Mouse (Mus musculus) MEL-GATA-1-ER (cell line): ENCODE measurements around the gene Pold2.
A peak's percentile ranks its signal among the peaks of the same experiment; 100 is the strongest.

Experiments
- DNase-seq: peaks from one replicate; pipeline ENCODE4 v3.0.0-alpha.2; 2012; ENCODE audit warnings: low read depth; ENCODE audit errors: extremely low read depth

Gene Pold2

DNA sequence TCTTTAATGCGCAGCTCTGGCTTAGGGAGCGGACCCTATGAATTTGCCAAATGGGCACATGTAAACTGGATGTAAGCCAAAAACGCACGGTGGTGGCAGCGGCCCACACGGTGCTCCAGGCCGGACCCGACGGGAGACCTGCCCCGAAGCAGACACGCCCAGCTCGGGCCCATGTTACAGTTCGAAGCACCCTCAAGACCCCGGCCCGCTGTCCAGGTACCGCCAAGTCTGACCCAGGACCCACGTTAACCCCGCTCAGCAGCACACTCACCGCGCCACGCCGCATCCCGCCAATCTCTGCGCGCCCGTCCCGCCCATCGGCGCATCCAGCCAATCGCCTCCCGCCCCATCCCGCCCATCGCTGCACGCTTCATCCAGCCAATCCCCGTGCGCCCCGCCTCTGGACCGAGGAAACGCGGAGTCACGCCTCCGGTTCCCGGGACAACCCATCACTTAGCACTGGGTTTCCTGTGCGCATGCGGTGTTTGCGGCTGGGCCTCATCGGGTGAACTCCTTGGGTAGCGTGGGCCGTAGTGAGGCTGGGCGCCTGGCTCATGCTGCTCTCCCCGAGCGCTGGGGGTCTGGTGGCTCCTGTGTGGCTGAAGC, at the start of gene Pold2:
Pold2 (minus strand) TSS at position 372 of the 606 bp plus-strand sequence.
- peak; percentile 95 for DNase-seq

DNA sequence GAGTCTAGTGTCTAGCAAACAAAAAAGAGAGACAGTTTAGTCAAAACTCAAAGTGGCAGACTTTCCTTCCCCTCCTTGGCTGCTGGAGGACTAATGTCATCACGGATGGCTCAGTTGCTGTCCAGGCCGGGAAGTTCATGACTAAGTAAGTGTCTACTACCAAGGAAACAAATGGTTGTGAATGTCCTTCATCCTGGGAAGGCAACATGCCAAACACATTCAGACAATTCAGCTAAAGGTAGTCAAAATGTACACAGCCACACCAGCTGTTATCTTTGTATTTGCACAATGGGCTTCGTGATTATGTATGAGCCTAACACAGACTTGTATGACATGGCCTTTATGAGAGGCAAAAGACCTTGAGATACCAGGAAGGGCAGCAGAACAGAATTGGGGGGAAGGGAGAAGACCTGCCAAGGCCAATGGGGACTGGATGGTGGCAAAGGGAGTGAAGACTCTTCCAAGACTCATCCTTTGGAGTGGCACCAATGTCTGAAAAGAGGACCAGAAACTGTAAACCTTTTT, 48.7 kb upstream of the Pold2 start:
- no peak for DNase-seq

DNA sequence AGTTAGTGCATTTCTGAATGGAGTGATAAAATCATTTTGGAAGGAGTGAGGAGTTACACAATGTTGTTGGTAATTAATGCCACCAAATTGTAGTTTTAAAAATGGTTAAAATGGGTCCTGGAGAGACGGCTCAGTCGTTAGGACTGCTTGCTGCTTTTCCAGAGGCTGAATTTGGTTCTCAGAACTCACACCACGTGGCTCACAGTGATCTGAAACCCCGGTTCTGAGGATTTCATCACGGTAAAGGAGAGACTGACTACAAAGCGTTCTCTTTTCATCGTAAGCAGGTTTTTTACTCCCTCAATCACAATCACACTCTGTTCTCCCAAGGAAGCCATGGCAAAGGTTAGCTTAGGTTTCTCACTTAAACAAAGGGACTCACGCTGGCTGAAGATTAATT, 46.6 kb upstream of the Pold2 start:
- DNase-seq, result no peak

DNA sequence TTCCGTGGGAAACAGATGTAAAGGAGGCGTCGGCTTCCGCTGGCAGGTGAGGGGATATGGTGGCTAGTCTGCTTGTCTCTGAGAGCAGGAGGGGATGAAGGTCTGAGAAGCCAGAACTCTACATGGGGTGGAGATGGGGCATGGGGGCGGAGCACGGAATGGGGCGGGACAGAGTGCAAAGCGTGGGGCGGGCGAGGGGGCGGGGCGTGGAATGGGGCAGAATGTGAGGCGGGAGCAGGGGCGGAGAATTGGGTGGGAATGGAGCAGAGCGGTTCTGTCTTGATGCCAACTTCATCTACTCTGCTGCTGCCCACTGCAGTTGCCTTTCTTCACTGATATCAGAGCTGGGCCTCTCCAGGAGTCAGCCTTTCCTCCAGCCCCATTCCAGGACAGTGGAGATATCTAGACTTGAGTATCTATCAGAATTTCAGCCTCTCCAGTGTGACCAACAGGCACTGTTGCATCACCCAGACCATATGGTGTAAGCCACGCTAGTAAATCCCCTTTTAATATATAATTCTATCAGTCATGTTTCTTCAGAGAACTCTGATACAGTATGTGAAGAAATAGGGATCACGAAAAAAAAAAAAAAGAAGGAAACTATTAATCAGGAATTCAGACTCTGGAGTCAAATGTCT, 42.4 kb upstream of the Pold2 start:
- DNase-seq, result no peak

DNA sequence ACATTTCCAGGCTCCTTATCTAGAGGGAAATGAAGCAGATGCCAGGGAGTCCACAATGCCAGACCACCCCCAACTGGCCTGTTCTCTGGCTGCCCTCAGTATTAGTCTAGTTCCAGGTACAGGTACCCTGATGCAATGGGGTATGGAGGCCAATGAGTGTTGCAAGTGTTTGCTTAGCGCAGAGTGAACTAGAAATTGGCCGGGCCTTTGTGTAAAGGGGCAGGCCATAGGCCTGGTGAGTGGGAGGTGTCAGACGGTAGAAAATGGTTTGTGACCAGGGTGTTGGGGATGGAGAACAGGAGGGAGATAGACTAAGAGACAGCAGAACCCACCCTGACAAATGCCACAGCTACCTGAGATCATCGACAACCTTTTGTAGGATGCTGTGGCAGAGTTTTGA, 41.5 kb upstream of the Pold2 start:
- DNase-seq, result no peak

DNA sequence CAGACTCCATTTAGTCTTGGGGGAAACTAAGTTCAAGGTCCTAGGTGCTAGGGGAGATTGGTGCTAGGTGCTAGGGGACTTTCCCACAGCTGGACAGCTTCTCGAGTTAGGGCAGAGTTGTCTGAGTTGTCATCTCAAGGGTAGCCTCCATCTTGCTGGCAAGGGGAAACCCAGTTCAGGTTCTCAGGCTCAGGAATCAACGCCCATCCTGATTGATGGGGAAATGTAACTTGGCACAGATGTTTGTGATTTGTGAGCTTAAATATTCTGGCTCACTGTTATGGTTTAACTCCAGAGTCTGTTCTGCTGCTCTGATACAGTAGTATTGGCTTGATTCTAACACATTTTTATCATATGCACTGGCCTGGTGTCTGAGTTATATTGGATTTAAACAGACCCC, 40.0 kb upstream of the Pold2 start:
- no peak for DNase-seq

DNA sequence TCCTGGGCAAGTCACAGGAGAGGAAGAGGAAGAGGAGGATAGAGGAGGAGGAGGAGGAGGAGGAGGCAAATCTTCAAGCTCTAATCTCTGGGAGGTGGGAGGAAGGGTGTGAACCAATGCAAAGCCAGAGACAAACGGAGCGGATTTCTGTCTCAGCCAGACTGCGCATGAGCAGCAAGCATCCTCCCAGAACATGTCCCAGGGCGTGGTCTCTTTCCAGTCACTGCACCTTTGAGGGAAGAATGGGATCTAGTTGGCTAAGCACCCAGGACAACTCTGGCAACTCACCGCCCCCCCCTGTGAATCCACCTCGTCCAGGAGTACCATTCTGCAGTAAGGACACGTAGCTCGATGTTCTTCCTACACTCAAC, 38.1 kb upstream of the Pold2 start:
- no peak for DNase-seq

DNA sequence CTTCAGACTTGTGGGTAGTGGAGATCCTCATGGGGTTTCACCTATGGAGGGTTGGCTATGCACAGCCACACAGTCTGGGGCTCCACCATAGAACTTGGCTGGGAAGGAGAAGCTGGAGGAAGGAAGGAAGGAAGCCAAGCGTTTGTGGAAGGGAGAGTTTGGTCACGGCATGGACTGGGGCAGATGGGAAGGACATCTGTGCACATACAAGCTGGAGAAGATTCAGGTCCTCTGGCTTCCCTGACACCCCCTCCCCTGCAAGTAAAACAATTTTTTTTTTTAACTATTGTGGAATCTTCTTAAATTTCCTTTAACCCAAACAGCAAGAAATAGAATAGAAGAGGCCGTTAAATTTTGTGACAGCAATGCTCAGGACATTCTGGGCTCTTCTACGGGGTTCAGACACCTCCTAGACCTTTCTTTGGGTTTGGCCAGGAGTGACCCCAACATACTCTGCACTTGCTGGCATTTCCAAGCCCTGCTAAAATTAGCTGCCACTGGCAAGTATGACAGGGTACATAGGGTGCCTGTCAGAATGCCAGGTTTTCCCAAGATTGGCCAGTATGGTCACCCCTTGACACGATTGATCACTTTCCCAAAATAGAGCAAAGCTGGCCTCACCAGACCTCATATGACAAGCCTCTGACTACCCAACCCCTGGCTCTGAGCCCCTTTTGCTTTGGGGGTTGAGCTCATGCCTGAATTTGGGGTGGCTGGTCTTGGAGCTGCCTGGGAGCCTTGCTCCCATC, 37.5 kb upstream of the Pold2 start:
- no peak for DNase-seq

DNA sequence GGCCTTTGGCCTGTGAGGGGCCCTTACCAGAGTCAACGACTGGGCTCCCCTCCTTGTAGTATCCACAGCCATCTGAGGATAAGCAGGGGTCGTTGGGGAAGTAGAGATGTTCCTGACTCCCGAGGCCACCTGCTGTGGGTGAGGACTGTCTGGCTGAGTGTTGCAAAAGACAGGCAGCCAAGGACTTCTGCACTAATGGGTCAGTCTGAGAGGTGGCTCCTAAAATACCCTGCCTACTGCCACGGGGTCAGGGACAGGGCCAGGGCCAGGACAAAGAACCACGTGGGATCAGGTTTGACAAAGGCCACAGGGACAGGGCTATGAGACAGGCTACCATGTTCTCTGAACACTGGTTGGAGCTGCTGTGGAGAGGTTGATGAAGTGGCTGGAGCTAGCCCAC, 36.8 kb upstream of the Pold2 start:
- DNase-seq, result no peak

DNA sequence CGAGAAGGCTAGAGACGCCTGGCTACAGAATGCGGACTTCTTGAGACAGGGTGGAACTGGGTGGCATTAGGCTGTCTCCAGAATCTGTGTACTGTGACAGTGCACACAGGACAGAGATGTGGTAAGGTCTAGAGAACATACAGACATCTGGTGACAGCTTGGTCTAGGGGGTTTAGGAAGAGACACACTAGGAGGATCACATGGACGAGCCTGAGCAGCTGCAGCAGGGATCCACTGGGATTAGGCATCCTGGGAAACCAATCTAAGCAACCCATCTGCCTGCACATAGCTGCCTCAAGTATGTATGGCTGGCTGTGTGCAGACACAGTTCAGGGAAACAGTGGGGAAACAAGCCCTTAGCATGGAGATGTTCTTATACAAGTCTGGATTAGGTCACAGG, 35.8 kb upstream of the Pold2 start:
- DNase-seq, result no peak

DNA sequence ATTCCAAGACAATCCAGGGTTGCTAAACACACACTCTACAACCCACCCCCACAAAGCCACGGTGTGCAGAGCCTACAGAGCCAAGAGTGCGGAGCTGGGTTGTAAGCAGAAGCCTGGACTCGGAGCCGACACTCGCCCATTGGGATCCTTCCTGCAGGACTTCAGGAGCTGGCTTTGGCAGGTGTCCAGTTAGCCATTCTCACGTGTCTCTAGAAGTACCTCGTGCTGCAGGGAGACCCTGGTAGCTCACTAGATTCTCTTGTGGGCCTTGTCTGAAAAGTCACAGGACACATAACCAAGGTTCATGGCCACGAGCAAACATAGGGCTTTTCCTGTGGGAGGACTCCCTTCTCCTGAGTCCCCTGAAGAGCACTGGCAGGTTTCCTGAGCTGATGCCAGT, 35.2 kb upstream of the Pold2 start:
- no peak for DNase-seq

DNA sequence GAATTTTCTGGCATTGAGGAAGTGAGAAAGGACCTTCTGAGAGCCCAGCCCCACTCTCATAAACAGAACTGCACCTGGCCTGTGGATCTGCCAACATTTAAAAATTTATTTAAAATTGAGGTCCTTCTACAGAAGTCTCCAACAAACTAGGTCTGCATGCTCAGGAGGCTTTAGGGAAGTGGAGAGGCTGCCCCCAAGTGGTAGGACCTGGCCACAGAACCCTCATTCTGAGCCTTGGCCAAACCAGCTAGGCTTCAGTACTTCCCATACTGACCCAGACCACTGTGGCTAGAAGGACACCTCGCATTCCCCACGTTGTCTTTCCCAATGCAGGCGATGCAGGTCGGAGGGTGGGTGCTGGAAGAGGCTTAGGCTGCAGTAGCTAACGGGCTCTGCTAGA, 34.5 kb upstream of the Pold2 start:
- peak; percentile 26 for DNase-seq

DNA sequence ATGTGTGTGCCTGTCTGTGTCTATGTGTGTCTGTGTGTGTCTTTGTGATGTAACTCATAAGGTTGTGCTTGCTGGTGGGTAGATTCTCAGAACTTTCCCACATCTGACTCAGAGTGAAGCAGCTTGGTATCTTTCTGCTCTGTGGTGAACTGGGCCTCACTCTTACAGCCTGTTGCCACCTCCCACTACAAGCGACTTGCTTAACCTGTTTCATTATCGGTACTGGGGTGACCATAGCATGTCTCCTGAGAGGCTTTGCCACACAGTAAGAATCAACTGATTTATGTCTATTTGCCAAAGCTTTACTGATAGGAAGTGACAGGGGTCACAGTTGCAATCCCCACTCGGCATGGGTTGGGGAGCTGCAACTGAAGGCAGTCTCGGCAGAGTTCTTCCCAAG, 30.6 kb upstream of the Pold2 start:
- no peak for DNase-seq

DNA sequence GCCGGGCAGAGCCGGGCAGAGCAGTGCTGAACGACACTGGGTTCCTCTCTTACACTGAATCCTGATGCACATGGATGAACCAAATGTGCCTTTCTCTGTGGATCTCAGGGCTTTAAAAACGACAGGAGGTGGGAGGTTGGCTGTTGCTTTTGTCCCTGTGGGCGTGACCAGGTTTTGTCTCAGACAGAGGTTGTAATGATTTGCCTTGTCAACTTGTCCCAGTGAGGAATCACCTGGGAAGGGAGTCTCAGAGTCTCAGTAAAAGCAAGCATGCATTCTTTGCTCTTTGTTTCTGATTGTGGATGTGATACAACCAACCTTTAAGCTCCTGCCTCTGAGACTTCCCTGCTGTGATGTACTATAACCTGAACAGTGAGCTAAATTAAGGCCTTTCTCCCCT, 29.0 kb upstream of the Pold2 start:
- no peak for DNase-seq

DNA sequence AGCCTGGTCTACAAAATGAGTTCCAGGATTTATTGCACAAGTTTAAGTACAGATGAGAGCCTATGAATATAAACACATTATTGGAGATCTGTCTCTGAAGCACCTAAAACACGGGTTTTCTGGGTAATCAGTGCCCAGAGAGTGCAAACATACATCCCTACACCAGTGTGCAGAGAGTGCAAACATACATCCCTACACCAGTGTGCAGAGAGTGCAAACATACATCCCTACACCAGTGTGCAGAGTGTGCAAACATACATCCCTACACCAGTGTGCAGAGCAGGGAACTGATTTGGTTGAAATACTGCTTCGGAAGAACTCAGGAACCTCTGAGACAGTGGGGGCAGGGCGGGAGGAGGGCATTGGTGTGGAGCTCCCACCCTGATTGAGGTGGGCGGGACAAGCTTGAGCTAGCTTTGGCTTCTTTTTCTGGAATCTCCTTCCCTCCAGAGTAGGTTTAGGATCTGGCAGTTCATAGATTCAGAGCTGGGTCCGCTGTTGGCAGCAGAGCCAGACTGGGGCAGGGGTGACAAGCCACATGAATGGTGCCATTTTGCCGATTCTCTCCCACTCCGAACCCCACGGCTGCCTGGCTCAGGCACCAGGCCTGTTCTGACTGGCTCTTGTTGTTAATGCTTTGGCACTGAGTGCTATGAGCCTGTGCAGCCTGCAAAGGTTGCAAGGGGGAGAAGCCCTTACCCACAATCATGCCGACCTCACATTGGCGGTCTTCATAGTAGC, 27.9 kb upstream of the Pold2 start:
- no peak for DNase-seq

DNA sequence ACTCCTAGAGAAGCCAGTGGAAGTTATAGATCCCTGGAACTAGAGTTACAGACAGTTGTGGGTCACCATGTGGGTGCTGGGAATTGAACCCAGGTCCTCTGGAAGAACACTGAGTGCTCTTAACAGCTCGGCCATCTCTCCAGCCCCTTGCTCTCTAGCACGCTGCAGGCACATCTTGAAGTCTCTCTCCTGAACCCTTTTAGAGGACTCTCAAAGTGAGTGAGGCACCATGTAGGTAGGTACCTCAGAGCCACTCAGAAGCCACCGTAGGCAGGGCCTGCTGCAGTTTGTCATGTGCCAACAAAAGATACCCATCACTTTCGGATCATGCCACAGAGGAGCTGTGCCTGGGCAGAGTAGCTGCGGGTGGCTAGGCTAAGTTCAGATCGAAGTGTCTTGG, 26.8 kb upstream of the Pold2 start:
- no peak for DNase-seq

DNA sequence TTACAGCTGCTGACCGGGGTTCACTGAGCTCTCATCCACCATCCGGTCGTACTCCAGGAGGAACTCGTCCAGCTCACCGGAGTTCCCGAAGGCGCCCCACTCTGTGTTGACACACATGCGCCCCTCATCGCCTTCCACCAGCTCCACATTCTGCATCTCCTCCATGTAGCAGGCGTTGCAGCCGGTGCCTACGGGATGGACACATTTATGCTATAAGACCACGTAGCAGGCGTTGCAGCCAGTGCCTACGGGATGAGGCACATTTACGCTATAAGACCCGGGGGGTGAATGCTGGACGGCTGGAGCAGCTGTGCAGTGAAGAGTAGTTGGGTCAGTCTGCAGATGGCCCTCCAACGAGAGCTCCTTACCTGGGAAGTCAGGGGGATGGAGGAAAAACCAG, 26.3 kb upstream of the Pold2 start:
- no peak for DNase-seq

DNA sequence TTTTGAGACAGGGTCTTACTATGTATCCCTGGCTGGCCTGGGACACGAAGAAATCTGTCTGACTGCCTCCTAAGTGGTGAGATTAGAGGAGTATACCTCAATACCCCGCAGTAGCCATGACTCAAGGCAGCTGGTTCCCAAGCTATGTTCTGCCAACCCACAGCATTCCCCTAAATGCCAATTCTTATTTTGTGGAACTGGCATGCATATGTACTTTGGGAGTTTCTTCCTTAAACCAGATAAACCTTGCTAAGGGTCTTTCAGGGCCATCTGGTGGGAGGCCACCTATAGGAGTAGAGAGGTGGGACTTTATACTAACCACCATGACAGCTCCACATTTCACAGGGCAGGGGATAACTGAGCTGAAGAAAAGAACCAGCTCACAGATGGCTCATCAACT, 25.8 kb upstream of the Pold2 start:
- no peak for DNase-seq

DNA sequence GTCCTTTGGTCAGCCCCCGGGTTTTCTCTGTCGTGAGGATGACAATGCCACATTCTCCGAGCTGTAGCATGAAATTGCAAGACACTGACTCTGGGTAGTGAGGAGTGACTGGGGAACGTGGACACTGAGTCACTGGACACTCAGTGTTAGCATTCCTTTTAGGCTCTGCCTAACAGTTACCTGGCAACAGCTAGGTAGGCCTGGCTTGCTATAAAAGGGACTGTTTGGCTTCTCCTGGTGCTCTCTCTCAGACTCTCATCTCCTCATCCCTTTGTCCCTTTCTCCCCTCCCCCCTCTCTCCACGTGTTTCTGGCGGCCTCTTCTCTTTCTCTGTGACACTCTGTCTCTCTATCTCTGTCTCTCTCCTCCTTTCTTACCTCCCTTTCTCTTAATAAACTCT, 24.3 kb upstream of the Pold2 start:
- DNase-seq, result no peak

DNA sequence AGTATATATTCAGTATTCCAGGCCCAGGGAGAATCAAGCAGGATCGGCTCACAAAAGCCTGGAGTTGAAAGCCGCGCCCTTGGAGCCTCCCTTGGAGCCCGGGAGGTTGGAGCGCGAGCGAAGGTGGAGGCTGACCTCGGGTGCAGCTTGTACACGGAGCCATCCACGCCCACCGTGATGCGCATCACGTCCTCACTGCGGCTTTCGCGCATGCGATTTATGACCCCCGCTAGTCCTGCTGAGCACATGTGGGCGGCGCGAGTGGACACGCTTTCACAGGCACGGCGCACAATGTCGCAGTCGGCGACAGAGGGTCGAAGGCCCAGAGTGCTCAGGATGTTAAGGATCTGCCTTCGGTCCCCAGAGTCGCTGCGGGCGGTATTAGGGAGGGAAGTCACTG, 23.9 kb upstream of the Pold2 start:
- DNase-seq, result no peak

DNA sequence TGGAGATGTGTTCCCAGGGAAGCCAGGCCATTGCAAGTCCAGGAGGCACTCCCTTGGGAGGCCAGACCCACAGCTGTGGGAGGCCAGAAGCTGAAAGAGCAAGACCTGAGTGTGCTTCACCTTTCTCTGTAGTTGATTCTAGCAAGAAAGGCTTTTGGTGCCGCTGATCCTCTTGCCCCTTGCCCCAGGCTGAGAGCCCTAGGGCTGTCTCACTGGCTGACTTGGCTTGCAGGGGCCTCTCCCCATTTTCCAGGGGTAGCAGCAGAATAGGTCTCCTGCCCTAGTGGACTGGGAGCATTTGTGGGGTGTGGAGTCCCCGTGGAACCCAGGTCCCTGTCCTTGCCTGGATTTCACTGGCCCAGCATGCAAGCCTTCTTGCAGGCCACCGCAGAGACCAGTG, 23.2 kb upstream of the Pold2 start:
- no peak for DNase-seq

DNA sequence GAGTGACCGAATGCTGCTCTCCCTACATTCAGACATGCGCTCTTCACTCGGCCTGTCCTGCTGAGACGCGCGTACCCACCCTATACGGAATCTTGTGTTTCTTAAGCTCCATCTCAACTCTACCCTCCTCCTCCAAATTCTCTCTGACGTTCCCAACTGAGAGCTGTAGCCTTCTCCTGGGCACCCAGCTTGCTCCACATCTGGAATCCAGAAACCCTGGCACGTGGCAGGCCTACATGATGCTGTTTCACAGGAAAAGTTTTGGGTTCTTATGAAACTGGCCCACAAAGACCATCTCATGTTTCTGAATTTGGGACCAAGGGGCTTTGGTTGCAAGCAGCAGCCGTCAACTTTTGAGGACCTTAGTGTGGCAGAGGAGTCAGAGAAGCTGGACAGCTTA, 21.2 kb upstream of the Pold2 start:
- no peak for DNase-seq
